In the genomic region with DNA sequence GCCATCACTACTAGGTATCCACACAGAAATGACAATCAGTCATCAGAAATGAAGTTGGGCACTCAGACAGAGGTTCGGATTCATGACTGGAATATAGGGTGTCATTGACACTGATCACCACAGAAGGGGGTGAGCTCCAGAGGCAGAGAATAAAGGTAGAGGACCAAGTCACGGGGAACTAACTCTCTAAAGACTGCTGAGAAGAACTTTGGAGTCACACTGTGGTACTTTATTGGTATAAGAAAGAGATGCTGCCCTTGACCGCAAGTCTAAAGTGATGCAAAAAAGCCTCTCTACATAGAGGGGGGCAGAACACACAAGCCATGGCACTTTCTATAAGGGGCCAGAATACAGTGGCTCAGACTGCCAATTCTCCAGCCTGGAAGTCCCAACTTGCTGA, we compare ENCODE assay signal across 18 mouse cellular contexts.
DNase-seq lines count a peak whose midpoint lies in the region.
"Had no signal": no experiment of that assay in that cellular context is flagged by ENCODE, and none has a peak within 500 bp of the region (broad histone marks: within the 10 kb centered on the region; RNA-seq: fewer than 3 reads in every experiment).

No protein-coding gene starts in this region.

- peak; percentile 10 for DNase-seq in cerebellum, adult 9-10 months
- no peak for DNase-seq in cerebellum, postnatal 36 days
- DNase-seq in ES-CJ7 (ENCODE audit: low read depth, low spot score): peak; percentile 65
- DNase-seq in R1 (ENCODE audit: low read depth, low spot score): peak; percentile 79
- peak; percentile 29 for DNase-seq in ZHBTc4 (ENCODE audit: low read depth, low spot score)
- DNase-seq in thymus, postnatal 25 days: no peak
- no peak for DNase-seq in thymus, postnatal 4 days
- DNase-seq in kidney, adult 18-20 months: no peak
- DNase-seq: adrenal gland, adult 2 months; adrenal gland, adult 8-10 months; adrenal gland, postnatal 10 days; adrenal gland, postnatal 14 days; adrenal gland, postnatal 25 days; adrenal gland, postnatal 36 days; B cell, adult 2 months; cerebellum, adult 11 months; cerebellum, adult 18-20 months; cerebellum, adult 8-10 months had no signal

Comparison
In these comparisons a context has a peak if more than half of its experiments do, and no peak if none do; other contexts are left out.
1. DNase-seq: peak in cerebellum, adult 9-10 months (single experiment), ES-CJ7 (single experiment), R1 (single experiment) and ZHBTc4 (single experiment); none in cerebellum, postnatal 36 days (0 of 2), thymus, postnatal 25 days (single experiment), thymus, postnatal 4 days (single experiment) and kidney, adult 18-20 months (single experiment).